Mouse (Mus musculus): ENCODE data around the gene Lhx2. TPM values are rescaled to one million over a fixed set of nuclear protein-coding genes. Genes with fewer than 3 reads are reported as not detected.

The Lhx2 gene
- total and polyA plus RNA-seq, 2 experiments from 2014 or later = 22.1 to 90.1 TPM

GRCm38 (mm10) chr2:38359811-38360210 is 20.7 kb downstream of the Lhx2 start:
- no peak for TF ChIP-seq CTCF (IDR thresholded peaks at IDR 0.05)
- no peak overlapping the region for H3K27ac ChIP-seq (ENCODE audit: low read depth, low read length)
- peak overlapping the region; percentile 12; the same call in 1 of the 2 replicates for H3K4me3 ChIP-seq (ENCODE audit: low read depth, low read length)
- 8% methylated on average over 13 of the region's 13 CpGs for WGBS
- peak overlapping the region; percentile 37 for H3K4me2 ChIP-seq (ENCODE audit: low read depth, low read length, poor library complexity, severe bottlenecking)
- DNase-seq (ENCODE audit: low spot score) (no peak), ATAC-seq (ENCODE audit: low FRiP score) (no peak)
- H3K9ac ChIP-seq (replicated peaks; ENCODE audit: low read length, poor library complexity, severe bottlenecking) = no peak overlapping the region
- no peaks in the 10 kb centered on the region for H3K9me3 ChIP-seq (ENCODE audit: low read length)
- peaks cover 51% of the 10 kb centered on the region for H3K27me3 ChIP-seq (ENCODE audit: insufficient read depth, low read length)
- no peaks in the 10 kb centered on the region for H3K36me3 ChIP-seq (ENCODE audit: insufficient read depth, low read length)
- H3K4me1 ChIP-seq (ENCODE audit: insufficient read depth, low read length) = no peaks in the 10 kb centered on the region

- H3K27ac ChIP-seq (ENCODE audit: low read depth, low read length) = no peak overlapping the region
- peaks cover 31% of the 10 kb centered on the region; the same call in 1 of the 2 replicates for H3K27me3 ChIP-seq (ENCODE audit: insufficient read depth, low read length)
- TF ChIP-seq CTCF (IDR thresholded peaks at IDR 0.05) = no peak
- H3K4me1 ChIP-seq (ENCODE audit: insufficient read depth, low read length) = peaks cover 3% of the 10 kb centered on the region; the same call in 1 of the 2 replicates
- DNase-seq (ENCODE audit: low spot score) (no peak), ATAC-seq (ENCODE audit: low FRiP score) (no peak)
- H3K36me3 ChIP-seq (ENCODE audit: insufficient read depth, low read length) = no peaks in the 10 kb centered on the region
- no peaks in the 10 kb centered on the region for H3K9me3 ChIP-seq (ENCODE audit: low read length)
- no peak overlapping the region for H3K9ac ChIP-seq (replicated peaks; ENCODE audit: low read length, poor library complexity, severe bottlenecking)
- no peak overlapping the region for H3K4me3 ChIP-seq (ENCODE audit: low read depth, low read length)
- no peak overlapping the region for H3K4me2 ChIP-seq (ENCODE audit: low read depth, low read length, poor library complexity, severe bottlenecking)
- WGBS = 58% methylated on average over 7 of the region's 7 CpGs
These were observed 27.1 kb downstream of the Lhx2 start for GRCm38 (mm10) chr2:38366222-38366621.

- Histone ChIP-seq H3K4me1 (ENCODE audit: insufficient read depth, low read length) (peaks cover 3% of the 10 kb centered on the region; the same call in 1 of the 2 replicates), H3K9me3 (ENCODE audit: low read length) (no peaks in the 10 kb centered on the region), H3K36me3 (ENCODE audit: insufficient read depth, low read length) (no peaks in the 10 kb centered on the region), H3K27me3 (ENCODE audit: insufficient read depth, low read length) (peaks cover 24% of the 10 kb centered on the region; the same call in 1 of the 2 replicates), H3K4me3 (ENCODE audit: low read depth, low read length) (no peak overlapping the region), H3K4me2 (ENCODE audit: low read depth, low read length, poor library complexity, severe bottlenecking) (no peak overlapping the region), H3K27ac (ENCODE audit: low read depth, low read length) (no peak overlapping the region), H3K9ac (replicated peaks; ENCODE audit: low read length, poor library complexity, severe bottlenecking) (no peak overlapping the region)
- WGBS = 22% methylated on average over 9 of the region's 9 CpGs
- no peak for ATAC-seq (ENCODE audit: low FRiP score)
- no peak for DNase-seq (ENCODE audit: low spot score)
- TF ChIP-seq CTCF (IDR thresholded peaks at IDR 0.05) = no peak
These were observed 27.9 kb downstream of the Lhx2 start for GRCm38 (mm10) chr2:38367023-38367422.

GRCm38 (mm10) chr2:38367852-38368251 is 28.8 kb downstream of the Lhx2 start:
- no peak for TF ChIP-seq CTCF (IDR thresholded peaks at IDR 0.05)

GRCm38 (mm10) chr2:38368746-38369330 is 29.8 kb downstream of the Lhx2 start:
- Histone ChIP-seq H3K4me3 (ENCODE audit: low read depth, low read length) (peak overlapping the region; percentile 12; the same call in 1 of the 2 replicates), H3K4me1 (ENCODE audit: insufficient read depth, low read length) (peaks cover 3% of the 10 kb centered on the region; the same call in 1 of the 2 replicates), H3K27me3 (ENCODE audit: insufficient read depth, low read length) (peaks cover 24% of the 10 kb centered on the region; the same call in 1 of the 2 replicates), H3K36me3 (ENCODE audit: insufficient read depth, low read length) (no peaks in the 10 kb centered on the region), H3K27ac (ENCODE audit: low read depth, low read length) (no peak overlapping the region), H3K4me2 (ENCODE audit: low read depth, low read length, poor library complexity, severe bottlenecking) (peak overlapping the region; percentile 29), H3K9ac (replicated peaks; ENCODE audit: low read length, poor library complexity, severe bottlenecking) (no peak overlapping the region), H3K9me3 (ENCODE audit: low read length) (no peaks in the 10 kb centered on the region)
- ATAC-seq (ENCODE audit: low FRiP score) (no peak), DNase-seq (ENCODE audit: low spot score) (no peak)
- TF ChIP-seq CTCF (IDR thresholded peaks at IDR 0.05) = no peak
- WGBS = 15% methylated on average over 31 of the region's 31 CpGs

More at GRCm38 (mm10) chr2:38367852-38368251, 28.8 kb downstream of the Lhx2 start:
- H3K36me3 ChIP-seq (ENCODE audit: insufficient read depth, low read length) = no peaks in the 10 kb centered on the region
- ATAC-seq (ENCODE audit: low FRiP score) (no peak), DNase-seq (ENCODE audit: low spot score) (no peak)
- H3K9me3 ChIP-seq (ENCODE audit: low read length) = no peaks in the 10 kb centered on the region
- no peak overlapping the region for H3K27ac ChIP-seq (ENCODE audit: low read depth, low read length)
- no peak overlapping the region for H3K4me2 ChIP-seq (ENCODE audit: low read depth, low read length, poor library complexity, severe bottlenecking)
- peaks cover 3% of the 10 kb centered on the region; the same call in 1 of the 2 replicates for H3K4me1 ChIP-seq (ENCODE audit: insufficient read depth, low read length)
- no peak overlapping the region for H3K4me3 ChIP-seq (ENCODE audit: low read depth, low read length)
- H3K9ac ChIP-seq (replicated peaks; ENCODE audit: low read length, poor library complexity, severe bottlenecking) = no peak overlapping the region
- peaks cover 24% of the 10 kb centered on the region; the same call in 1 of the 2 replicates for H3K27me3 ChIP-seq (ENCODE audit: insufficient read depth, low read length)
- 60% methylated on average over 5 of the region's 5 CpGs for WGBS

DNA sequence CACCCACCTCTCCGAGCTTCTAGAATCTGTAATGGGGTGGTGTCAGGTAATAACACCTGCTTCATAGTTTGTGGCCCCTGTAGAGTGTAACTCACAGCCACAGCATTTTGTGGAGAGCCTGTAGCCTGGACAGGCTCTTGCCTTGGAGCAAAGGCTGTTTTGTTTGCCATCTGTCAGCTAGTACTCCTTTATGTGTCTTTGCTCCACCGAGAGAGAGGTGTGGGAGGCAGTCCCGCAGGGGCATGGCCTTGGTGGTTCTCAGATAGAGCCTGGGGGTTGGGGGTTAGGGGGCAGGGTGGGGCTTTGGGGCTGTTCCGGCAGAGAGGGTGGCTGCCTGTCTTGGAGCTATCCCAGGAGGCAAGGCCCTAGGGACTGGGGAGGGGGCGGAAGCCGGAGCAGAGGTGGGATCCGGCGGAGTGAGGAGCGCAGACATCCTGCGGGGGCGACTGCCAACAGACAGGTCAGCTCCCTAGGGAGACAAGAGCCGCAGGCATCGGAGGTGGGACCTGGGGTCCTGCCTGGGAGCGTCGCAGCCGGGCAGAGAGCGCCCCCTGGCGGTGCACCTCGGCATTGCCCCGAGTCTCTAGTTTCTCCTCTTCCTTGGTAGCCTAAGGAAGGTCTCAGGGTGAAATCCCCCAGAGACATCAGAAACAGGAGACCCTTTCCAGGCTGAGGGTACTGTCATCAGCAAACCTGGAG is 36.7 kb downstream of the Lhx2 start:
- H3K36me3 ChIP-seq (ENCODE audit: insufficient read depth, low read length) = no peaks in the 10 kb centered on the region
- H3K27ac ChIP-seq (ENCODE audit: low read depth, low read length) = no peak overlapping the region
- no peaks in the 10 kb centered on the region for H3K9me3 ChIP-seq (ENCODE audit: low read length)
- H3K4me1 ChIP-seq (ENCODE audit: insufficient read depth, low read length) = no peaks in the 10 kb centered on the region
- H3K9ac ChIP-seq (replicated peaks; ENCODE audit: low read length, poor library complexity, severe bottlenecking) = no peak overlapping the region
- DNase-seq (ENCODE audit: low spot score) (peak; percentile 33), ATAC-seq (ENCODE audit: low FRiP score) (0 out of 2 replicates have a peak, but pooled peaks have one; percentile 11)
- no peak overlapping the region for H3K4me3 ChIP-seq (ENCODE audit: low read depth, low read length)
- TF ChIP-seq CTCF (IDR thresholded peaks at IDR 0.05) = peak; percentile 78
- H3K27me3 ChIP-seq (ENCODE audit: insufficient read depth, low read length) = peaks cover 16% of the 10 kb centered on the region; the same call in 1 of the 2 replicates
- WGBS = 8% methylated on average over 20 of the region's 20 CpGs
- H3K4me2 ChIP-seq (ENCODE audit: low read depth, low read length, poor library complexity, severe bottlenecking) = peak overlapping the region; percentile 16; the same call in 1 of the 2 replicates
